ENCODE assay signal across 8 mouse cellular contexts in genomic region chr8:122284659-122285261, GRCm38 (mm10). TPM values are rescaled to one million over a fixed set of nuclear protein-coding genes. Genes with fewer than 3 reads are reported as not detected.
DNase-seq lines count a peak whose midpoint lies in the region; ATAC-seq and TF ChIP-seq lines count a peak whose summit lies in the region.

No protein-coding gene starts in this region.

- 6% methylated on average over 21 of the region's 21 CpGs for WGBS in hindbrain, embryonic 15.5 days
- 4% methylated on average over 21 of the region's 21 CpGs for WGBS in lung, embryonic 15.5 days
- WGBS in spleen, adult 2 months, result 7% methylated on average over 21 of the region's 21 CpGs

- H3K9me3 ChIP-seq in hindbrain, embryonic 15.5 days, result no peaks in the 10 kb centered on the region
- H3K9me3 ChIP-seq in lung, embryonic 15.5 days, result no peaks in the 10 kb centered on the region

- H3K9ac ChIP-seq in hindbrain, embryonic 15.5 days, result peak overlapping the region; percentile 48
- peak overlapping the region; percentile 66 for H3K9ac ChIP-seq in lung, embryonic 15.5 days

- no peak for ATAC-seq in hindbrain, embryonic 15.5 days (ENCODE audit: low FRiP score, low read depth)
- no peak for ATAC-seq in lung, embryonic 15.5 days (ENCODE audit: borderline replicate concordance, extremely low read depth, low FRiP score, low TSS enrichment)

- H3K36me3 ChIP-seq in hindbrain, embryonic 15.5 days, result no peaks in the 10 kb centered on the region
- H3K36me3 ChIP-seq in lung, embryonic 15.5 days, result no peaks in the 10 kb centered on the region
- H3K36me3 ChIP-seq in spleen, adult 2 months (ENCODE audit: control insufficient read depth, insufficient read depth, low read length), result no peaks in the 10 kb centered on the region

- no peak for TF ChIP-seq CTCF in layer of hippocampus, adult 2 months (conservative IDR thresholded peaks at IDR 0.05)
- TF ChIP-seq CTCF in spleen, adult 2 months (IDR thresholded peaks at IDR 0.05; ENCODE audit: extremely low read depth, insufficient read depth, insufficient read length, insufficient replicate concordance), result no peak

- no peak for DNase-seq in layer of hippocampus, adult 2 months (ENCODE audit: low spot score in 2 of 2)
- no peak for DNase-seq in layer of hippocampus, postnatal 36 days
- peak; percentile 67 for DNase-seq in embryo, embryonic 11 days
- peak; percentile 52 to 62 for DNase-seq in spleen, adult 2 months (ENCODE audit: low read depth in 1 of 2, low spot score in 2 of 2)
- no peak for DNase-seq in layer of hippocampus, adult 8-10 months (ENCODE audit: low spot score in 2 of 2)
- no peak for DNase-seq in urinary bladder, adult 18-20 months (ENCODE audit: low spot score in 2 of 2)

- H3K4me3 ChIP-seq in layer of hippocampus, adult 2 months, result peak overlapping the region; percentile 71
- peak overlapping the region; percentile 61 for H3K4me3 ChIP-seq in hindbrain, embryonic 15.5 days
- peak overlapping the region; percentile 74 for H3K4me3 ChIP-seq in lung, embryonic 15.5 days
- peak overlapping the region; percentile 64; the same call in 1 of the 2 replicates for H3K4me3 ChIP-seq in spleen, adult 2 months (ENCODE audit: extremely low read depth, insufficient read depth, insufficient read length)

- TF ChIP-seq POLR2A in spleen, adult 2 months (IDR thresholded peaks at IDR 0.05; ENCODE audit: low read depth, low read length), result no peak

- peaks cover 34% of the 10 kb centered on the region for H3K4me1 ChIP-seq in hindbrain, embryonic 15.5 days (replicated peaks)
- peaks cover 49% of the 10 kb centered on the region for H3K4me1 ChIP-seq in lung, embryonic 15.5 days
- H3K4me1 ChIP-seq in spleen, adult 2 months (ENCODE audit: control insufficient read depth, insufficient read depth, insufficient read length), result peaks cover 24% of the 10 kb centered on the region; the same call in 1 of the 2 replicates

- H3K27ac ChIP-seq in layer of hippocampus, adult 2 months, result peak overlapping the region; percentile 93
- peak overlapping the region; percentile 81 for H3K27ac ChIP-seq in hindbrain, embryonic 15.5 days (replicated peaks)
- peak overlapping the region; percentile 48 for H3K27ac ChIP-seq in lung, embryonic 15.5 days
- H3K27ac ChIP-seq in spleen, adult 2 months (ENCODE audit: insufficient read depth, low read length), result peak overlapping the region; percentile 82

- peak overlapping the region; percentile 97 for H3K4me2 ChIP-seq in hindbrain, embryonic 15.5 days
- H3K4me2 ChIP-seq in lung, embryonic 15.5 days, result peak overlapping the region; percentile 99

- peaks cover 7% of the 10 kb centered on the region; the same call in 1 of the 2 replicates for H3K27me3 ChIP-seq in hindbrain, embryonic 15.5 days
- no peaks in the 10 kb centered on the region for H3K27me3 ChIP-seq in lung, embryonic 15.5 days
- no peaks in the 10 kb centered on the region for H3K27me3 ChIP-seq in spleen, adult 2 months (ENCODE audit: control insufficient read depth, insufficient read depth, low read length)

RNA-seq across cellular contexts. Expression of gene Zfpm1, which starts 2.8 kb away (rescaled TPM):
- total RNA-seq in layer of hippocampus, adult 2 months (2021), result 10 to 100 TPM; 45.1 to 45.6 TPM
- 10 to 100 TPM; 34.7 to 36.9 TPM for total RNA-seq in layer of hippocampus, postnatal 36 days (2021)
- 1.4 and 2.3 TPM in 2 replicates for polyA plus RNA-seq in hindbrain, embryonic 15.5 days (2015; fragmentation: Nextera tagmentation; extraction: Ambion mirVana)
- polyA plus RNA-seq in lung, embryonic 15.5 days (2015; fragmentation: Nextera tagmentation; extraction: Ambion mirVana), result 1.3 and 1.6 TPM in 2 replicates
- polyA plus RNA-seq in spleen, adult 2 months (2012; rRNA removed), result 73.3 and 113 TPM in 2 replicates
- 10 to 100 TPM; 37.3 to 45.5 (median 41.5) TPM for total RNA-seq in layer of hippocampus, adult 8-10 months (2022)

Comparison
In these comparisons a context has a peak if more than half of its experiments do, and no peak if none do; other contexts are left out.
1. DNase-seq: peak in embryo, embryonic 11 days (single experiment) and spleen, adult 2 months (2 of 2); none in layer of hippocampus, adult 2 months (0 of 2), layer of hippocampus, postnatal 36 days (0 of 2), layer of hippocampus, adult 8-10 months (0 of 2) and urinary bladder, adult 18-20 months (0 of 2).
2. Peak in every context shown above with its lines, with median percentiles within 50 percentile points of each other: H3K27ac ChIP-seq and H3K4me3 ChIP-seq.